Mouse (Mus musculus) embryonic facial prominence, embryonic 14.5 days (tissue): ENCODE data around the gene Gstm1. TPM values are rescaled to one million over a fixed set of nuclear protein-coding genes. Genes with fewer than 3 reads are reported as not detected.
"Not testable (repeated sequence)": the region's sequence is repeated elsewhere in the genome, so short reads cannot be mapped to it uniquely, and the experiment has no call there.

Source experiments
- ATAC-seq: fragments of 200-750 bp; cut with Nextera tagmentation; 2 replicates; pipeline ENCODE4 v1.8.0; 2017; ENCODE audit warnings: low read depth, moderate number of reproducible peaks, moderate TSS enrichment
- DNase-seq: peaks from one replicate; pipeline ENCODE4 v3.0.0-alpha.2; 2015; ENCODE audit warnings: low spot score
- H3K27ac ChIP-seq: fragments of 300-500 bp; sonication (generic); replicated peaks from 2 replicates; pipeline ENCODE4 v1.5.1; 2014; ENCODE audit warnings: low read depth, mild to moderate bottlenecking, low read length, moderate library complexity
- H3K27me3 ChIP-seq: fragments of 300-500 bp; sonication (generic); replicated peaks from 2 replicates; pipeline ENCODE4 v1.6.1; 2014; ENCODE audit warnings: low read length; ENCODE audit not compliant: control insufficient read depth, insufficient read depth
- H3K36me3 ChIP-seq: fragments of 300-500 bp; sonication (generic); 2 replicates; pipeline ENCODE4 v1.6.1; 2014; ENCODE audit warnings: low read length, mixed read lengths; ENCODE audit not compliant: control insufficient read depth, insufficient read depth
- H3K4me1 ChIP-seq: fragments of 300-500 bp; sonication (generic); 2 replicates; pipeline ENCODE4 v1.6.1; 2014; ENCODE audit warnings: antibody characterized with exemption, low read length; ENCODE audit not compliant: control insufficient read depth, insufficient read depth
- H3K4me2 ChIP-seq: fragments of 300-500 bp; sonication (generic); 2 replicates; pipeline ENCODE4 v1.6.1; 2014; ENCODE audit warnings: low read depth, mild to moderate bottlenecking, low read length, moderate library complexity, mixed read lengths
- H3K4me3 ChIP-seq: fragments of 300-500 bp; sonication (generic); 2 replicates; pipeline ENCODE4 v1.5.1; 2014; ENCODE audit warnings: low read depth, mild to moderate bottlenecking, low read length
- H3K9ac ChIP-seq: fragments of 300-500 bp; sonication (generic); 2 replicates; pipeline ENCODE4 v1.6.1; 2014; ENCODE audit warnings: low read depth, mild to moderate bottlenecking, low read length, moderate library complexity, mixed read lengths
- H3K9me3 ChIP-seq: fragments of 300-500 bp; sonication (generic); 2 replicates; pipeline ENCODE4 v1.6.1; 2016; ENCODE audit warnings: low read length; ENCODE audit not compliant: control insufficient read depth
- WGBS: fragments of 180-500 bp; shearing (Covaris S2); extraction: QIAGEN DNeasy Blood & Tissue Kit; methylation state at CpG from one replicate; pipeline ENCODE4 v1.1.7; 2014; 5-methylcytosine and 5-hydroxymethylcytosine counted together
- polyA plus RNA-seq: library from polyadenylated mRNA; unstranded; fragments of >200 nt; fragmentation: Nextera tagmentation; extraction: Ambion mirVana; gene quantifications from 2 replicates; pipeline ENCODE4 v1.2.1, GENCODE M21; 2014

Gstm1 gene
- polyA plus RNA-seq, 1 experiment from 2014 or later: 223 TPM

- 70% methylated on average over 3 of the region's 3 CpGs for WGBS
- Histone ChIP-seq H3K36me3 (no peaks in the 10 kb centered on the region), H3K9ac (no peak overlapping the region), H3K27me3 (no peaks in the 10 kb centered on the region), H3K27ac (no peak overlapping the region), H3K4me1 (no peaks in the 10 kb centered on the region), H3K4me2 (no peak overlapping the region), H3K4me3 (no peak overlapping the region), H3K9me3 (no peaks in the 10 kb centered on the region)
- DNase-seq (no peak), ATAC-seq (no peak)
Observed at GRCm38 (mm10) chr3:108011558-108011957, 6.2 kb downstream of the Gstm1 start.

- no peak overlapping the region for H3K4me3 ChIP-seq
- no peak for DNase-seq
- no peak overlapping the region for H3K9ac ChIP-seq
- no peaks in the 10 kb centered on the region for H3K9me3 ChIP-seq
- H3K4me1 ChIP-seq: no peaks in the 10 kb centered on the region
- H3K4me2 ChIP-seq: no peak overlapping the region
- no peaks in the 10 kb centered on the region for H3K27me3 ChIP-seq
- no peak overlapping the region for H3K27ac ChIP-seq
- no peaks in the 10 kb centered on the region for H3K36me3 ChIP-seq
- no peak for ATAC-seq
- WGBS: 75% methylated on average over 2 of the region's 2 CpGs
Observed at GRCm38 (mm10) chr3:108010286-108010685, 7.5 kb downstream of the Gstm1 start.

- no peak overlapping the region for H3K27ac ChIP-seq
- WGBS: 73% methylated on average over 8 of the region's 8 CpGs
- no peak for DNase-seq
- ATAC-seq: no peak
- no peaks in the 10 kb centered on the region for H3K9me3 ChIP-seq
- no peaks in the 10 kb centered on the region for H3K36me3 ChIP-seq
- no peak overlapping the region for H3K4me2 ChIP-seq
- H3K27me3 ChIP-seq: no peaks in the 10 kb centered on the region
- no peaks in the 10 kb centered on the region for H3K4me1 ChIP-seq
- no peak overlapping the region for H3K9ac ChIP-seq
- no peak overlapping the region for H3K4me3 ChIP-seq
Observed at GRCm38 (mm10) chr3:108002021-108002420, 15.8 kb downstream of the Gstm1 start.

GRCm38 (mm10) chr3:107999491-107999890, 18.3 kb downstream of the Gstm1 start:
- no peak for DNase-seq
- 86% methylated on average over 3 of the region's 3 CpGs for WGBS

GRCm38 (mm10) chr3:107998591-107998990, 19.2 kb downstream of the Gstm1 start:
- Histone ChIP-seq H3K27me3 (no peaks in the 10 kb centered on the region), H3K36me3 (no peaks in the 10 kb centered on the region), H3K4me2 (no peak overlapping the region), H3K9ac (no peak overlapping the region), H3K9me3 (no peaks in the 10 kb centered on the region), H3K4me1 (no peaks in the 10 kb centered on the region), H3K4me3 (no peak overlapping the region), H3K27ac (no peak overlapping the region)
- DNase-seq (no peak), ATAC-seq (no peak)
- 77% methylated on average over 3 of the region's 3 CpGs for WGBS

More at GRCm38 (mm10) chr3:107999491-107999890, 18.3 kb downstream of the Gstm1 start:
- no peaks in the 10 kb centered on the region for H3K36me3 ChIP-seq
- ATAC-seq: no peak
- no peak overlapping the region for H3K4me3 ChIP-seq
- no peaks in the 10 kb centered on the region for H3K9me3 ChIP-seq
- no peak overlapping the region for H3K4me2 ChIP-seq
- no peak overlapping the region for H3K9ac ChIP-seq
- no peaks in the 10 kb centered on the region for H3K4me1 ChIP-seq
- H3K27ac ChIP-seq: no peak overlapping the region
- no peaks in the 10 kb centered on the region for H3K27me3 ChIP-seq

GRCm38 (mm10) chr3:107996576-107996975, 21.2 kb downstream of the Gstm1 start:
- Histone ChIP-seq H3K27me3 (no peaks in the 10 kb centered on the region), H3K36me3 (no peaks in the 10 kb centered on the region), H3K9me3 (no peaks in the 10 kb centered on the region), H3K4me3 (no peak overlapping the region), H3K4me2 (no peak overlapping the region), H3K27ac (no peak overlapping the region), H3K4me1 (no peaks in the 10 kb centered on the region), H3K9ac (no peak overlapping the region)
- WGBS: 76% methylated on average over 4 of the region's 4 CpGs
- ATAC-seq: no peak
- no peak for DNase-seq

GRCm38 (mm10) chr3:107995974-107996373, 21.8 kb downstream of the Gstm1 start:
- not testable (repeated sequence) for H3K4me1 ChIP-seq, H3K27ac ChIP-seq, H3K36me3 ChIP-seq, H3K4me2 ChIP-seq, DNase-seq, H3K4me3 ChIP-seq, H3K9ac ChIP-seq, H3K27me3 ChIP-seq, H3K9me3 ChIP-seq, ATAC-seq
- 71% methylated on average over 2 of the region's 2 CpGs for WGBS

- peak within 1 kb of the TSS; percentile 10; the same call in 1 of the 2 replicates for H3K4me3 ChIP-seq
- peak within 1 kb of the TSS; percentile 39 for H3K4me2 ChIP-seq
- ATAC-seq (peak; percentile 87), DNase-seq (peak; percentile 80)
- no peaks in the 10 kb centered on the region for H3K36me3 ChIP-seq
- 0 out of 2 replicates have a peak, but pooled peaks cover 6% of the 10 kb centered on the region for H3K4me1 ChIP-seq
- H3K9ac ChIP-seq: peak within 1 kb of the TSS; percentile 26; the same call in 1 of the 2 replicates
- no peaks in the 10 kb centered on the region for H3K27me3 ChIP-seq
- H3K9me3 ChIP-seq: no peaks in the 10 kb centered on the region
- 44% methylated on average over 8 of the region's 8 CpGs for WGBS
- peak within 1 kb of the TSS; percentile 40; the same call in 1 of the 2 replicates for H3K27ac ChIP-seq
Observed at GRCm38 (mm10) chr3:107986041-107986562, 31.7 kb downstream of the Gstm1 start, which contains the start of gene Gstm2. Gene Gstm2, minus strand, starts transcription at chr3:107986453.

GRCm38 (mm10) chr3:107985141-107985540, 32.6 kb downstream of the Gstm1 start:
- not testable (repeated sequence) for H3K9me3 ChIP-seq, H3K4me3 ChIP-seq, H3K27me3 ChIP-seq, H3K36me3 ChIP-seq, H3K27ac ChIP-seq, H3K9ac ChIP-seq, ATAC-seq, H3K4me1 ChIP-seq, H3K4me2 ChIP-seq, DNase-seq
- 90% methylated on average over 2 of the region's 2 CpGs for WGBS
